Mouse (Mus musculus) heart, embryonic 13.5 days (tissue): ENCODE measurements around the gene Cdc14b. TPM values are rescaled to one million over a fixed set of nuclear protein-coding genes. Genes with fewer than 3 reads are reported as not detected.

ENCODE experiments used
- ATAC-seq: fragments of 200-750 bp; cut with Nextera tagmentation; 2 replicates; pipeline ENCODE4 v1.8.0; 2017; ENCODE audit warnings: moderate TSS enrichment; ENCODE audit not compliant: insufficient number of reproducible peaks, low FRiP score, low TSS enrichment; ENCODE audit errors: extremely low read depth
- H3K27ac ChIP-seq: fragments of 300-500 bp; sonication (generic); replicated peaks from 2 replicates; pipeline ENCODE4 v1.5.1; 2015; ENCODE audit warnings: moderate library complexity, mild to moderate bottlenecking, inconsistent platforms
- H3K27me3 ChIP-seq: fragments of 300-500 bp; sonication (generic); replicated peaks from 2 replicates; pipeline ENCODE4 v1.6.1; 2015; ENCODE audit warnings: mild to moderate bottlenecking, inconsistent platforms
- H3K36me3 ChIP-seq: fragments of 300-500 bp; sonication (generic); 2 replicates; pipeline ENCODE4 v1.6.1; 2015; ENCODE audit warnings: mild to moderate bottlenecking, inconsistent platforms
- H3K4me1 ChIP-seq: fragments of 300-500 bp; sonication (generic); 2 replicates; pipeline ENCODE4 v1.6.1; 2015; ENCODE audit warnings: inconsistent platforms
- H3K4me2 ChIP-seq: fragments of 300-500 bp; sonication (generic); 2 replicates; pipeline ENCODE4 v1.6.1; 2015; ENCODE audit warnings: inconsistent platforms, mild to moderate bottlenecking, moderate library complexity
- H3K4me3 ChIP-seq: fragments of 300-500 bp; sonication (generic); 2 replicates; pipeline ENCODE4 v1.5.1; 2015; ENCODE audit warnings: moderate library complexity, mild to moderate bottlenecking, inconsistent platforms
- H3K9ac ChIP-seq: fragments of 300-500 bp; sonication (generic); 2 replicates; pipeline ENCODE4 v1.6.1; 2015; ENCODE audit warnings: inconsistent platforms, mild to moderate bottlenecking, moderate library complexity
- H3K9me3 ChIP-seq: fragments of 300-500 bp; sonication (generic); 2 replicates; pipeline ENCODE4 v1.6.1; 2016; ENCODE audit warnings: inconsistent platforms
- WGBS: fragments of 180-500 bp; shearing (Covaris S2); methylation state at CpG from one replicate; pipeline ENCODE4 v1.1.7; 2015; ENCODE audit warnings: mixed read lengths; 5-methylcytosine and 5-hydroxymethylcytosine counted together
- polyA plus RNA-seq: library from polyadenylated mRNA; unstranded; fragments of >200 nt; fragmentation: Nextera tagmentation; extraction: Ambion mirVana; gene quantifications from 2 replicates; pipeline ENCODE4 v1.2.1, GENCODE M21; 2015

Gene Cdc14b
- 16.3 and 17.4 TPM in 2 replicates for polyA plus RNA-seq

DNA sequence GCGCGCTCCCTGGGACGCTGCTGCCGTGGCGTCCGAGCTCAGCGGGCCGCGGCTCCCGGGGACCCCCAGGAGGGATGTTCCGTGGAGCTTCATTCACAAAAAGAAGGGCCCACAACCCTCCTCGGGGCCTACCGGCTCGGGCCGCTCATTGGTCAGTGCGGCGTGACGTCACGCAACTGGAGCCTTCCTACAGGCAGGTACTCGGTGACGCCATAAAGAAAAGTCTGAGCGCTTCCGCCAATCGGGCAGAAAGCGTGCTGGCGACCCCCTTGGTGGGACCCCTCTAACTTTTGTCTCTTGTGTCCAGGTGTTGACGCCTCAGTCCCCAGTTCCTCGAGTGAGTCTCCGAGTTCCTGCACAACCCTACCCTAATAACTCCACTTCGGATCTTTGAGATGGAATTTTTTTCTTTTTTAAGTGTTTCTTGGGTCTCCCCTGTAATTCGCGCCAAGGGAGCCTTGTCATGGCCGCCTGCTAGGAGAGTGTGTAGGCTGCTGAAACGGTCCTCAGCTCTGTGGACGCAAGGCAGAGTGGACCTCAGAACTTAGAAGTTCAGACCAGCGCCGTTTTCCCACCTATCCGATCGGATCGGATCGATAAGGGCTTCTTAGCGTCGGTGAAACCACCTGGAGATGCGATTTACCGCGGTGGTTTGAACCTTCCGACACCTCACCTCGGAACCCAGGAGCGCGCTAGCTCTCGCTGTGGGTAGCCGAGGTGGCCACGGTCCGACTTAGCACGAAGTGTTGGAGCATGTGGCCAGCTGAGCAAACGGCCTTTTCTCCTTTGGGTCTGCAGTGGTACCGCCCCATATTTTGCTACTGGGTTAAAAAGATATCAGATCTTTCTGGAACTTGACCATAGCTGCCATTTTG, at the start of gene Cdc14b:
TSS of gene Cdc14b (minus strand) at position 412 of the 875 bp plus-strand sequence.
- H3K4me1 ChIP-seq: peaks cover 19% of the 10 kb centered on the region
- H3K36me3 ChIP-seq: no peaks in the 10 kb centered on the region
- H3K27me3 ChIP-seq: peaks cover 5% of the 10 kb centered on the region; the same call in 1 of the 2 replicates
- ATAC-seq: peak; percentile 79
- no peak within 1 kb of the TSS; the same call in 1 of the 2 replicates for H3K27ac ChIP-seq
- WGBS: 1% methylated on average over 57 of the region's 57 CpGs
- peak within 1 kb of the TSS; percentile 84 for H3K4me3 ChIP-seq
- H3K9ac ChIP-seq: peak within 1 kb of the TSS; percentile 86
- peak within 1 kb of the TSS; percentile 100 for H3K4me2 ChIP-seq
- no peaks in the 10 kb centered on the region for H3K9me3 ChIP-seq

DNA sequence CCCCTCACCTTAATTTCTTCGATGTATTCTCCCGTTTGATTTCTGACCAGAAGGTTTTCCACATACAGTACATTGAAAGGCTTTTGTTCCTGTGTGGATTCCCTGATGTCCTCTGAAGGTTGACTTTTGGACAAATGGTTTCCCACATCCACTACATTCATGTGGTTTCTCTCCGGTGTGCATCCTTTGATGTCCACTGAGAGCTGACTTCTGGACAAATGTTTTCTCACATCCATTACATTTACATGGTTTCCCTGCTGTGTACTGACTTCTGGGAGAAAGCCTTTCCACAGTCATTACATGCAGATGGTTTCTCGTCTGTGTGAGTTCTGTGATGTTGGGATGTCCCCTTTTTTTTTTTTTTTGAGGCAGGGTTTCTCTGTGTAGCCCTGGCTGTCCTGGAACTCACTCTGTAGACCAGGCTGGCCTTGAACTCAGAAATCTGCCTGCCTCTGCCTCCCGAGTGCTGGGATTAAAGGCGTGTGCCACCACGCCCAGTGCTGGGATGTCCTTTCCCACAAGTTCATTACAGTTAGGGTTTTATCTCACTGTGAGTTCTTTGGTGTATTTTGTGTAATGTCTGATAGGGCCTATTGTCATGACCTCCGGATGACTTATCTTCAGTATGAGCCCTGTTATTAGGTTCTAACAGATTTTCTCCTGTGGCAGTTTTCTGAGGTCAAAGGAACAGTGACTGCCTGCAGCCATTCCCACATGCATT, 47.6 kb upstream of the Cdc14b start:
- H3K27ac ChIP-seq: no peak overlapping the region
- no peaks in the 10 kb centered on the region for H3K9me3 ChIP-seq
- H3K36me3 ChIP-seq: no peaks in the 10 kb centered on the region
- WGBS: 80% methylated on average over 8 of the region's 8 CpGs
- no peak overlapping the region for H3K4me3 ChIP-seq
- H3K27me3 ChIP-seq: no peaks in the 10 kb centered on the region
- no peak overlapping the region for H3K4me2 ChIP-seq
- H3K4me1 ChIP-seq: no peaks in the 10 kb centered on the region
- no peak for ATAC-seq
- H3K9ac ChIP-seq: no peak overlapping the region

DNA sequence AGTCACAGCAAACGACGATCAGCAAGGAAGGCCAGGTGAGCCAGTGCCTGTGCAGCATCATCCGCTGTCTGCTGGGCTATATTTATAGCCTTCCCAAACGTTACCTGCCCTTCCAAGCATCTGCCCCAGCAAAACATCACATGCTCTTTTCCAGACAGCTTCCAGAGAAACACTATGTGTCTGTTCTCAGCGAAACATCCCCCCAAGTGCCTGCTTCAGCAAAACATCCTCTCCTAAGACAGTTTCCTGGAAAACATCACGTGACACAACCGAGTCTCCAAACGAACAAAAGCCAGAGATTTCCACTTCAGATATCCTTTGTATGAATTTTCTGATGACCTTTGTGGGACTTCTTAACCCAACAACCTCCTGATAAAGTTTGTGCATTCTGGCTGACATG, 45.2 kb upstream of the Cdc14b start:
- Histone ChIP-seq H3K9ac (no peak overlapping the region), H3K27me3 (no peaks in the 10 kb centered on the region), H3K9me3 (no peaks in the 10 kb centered on the region), H3K36me3 (no peaks in the 10 kb centered on the region), H3K4me2 (no peak overlapping the region), H3K27ac (no peak overlapping the region), H3K4me1 (no peaks in the 10 kb centered on the region), H3K4me3 (no peak overlapping the region)
- 53% methylated on average over 8 of the region's 8 CpGs for WGBS
- no peak for ATAC-seq

DNA sequence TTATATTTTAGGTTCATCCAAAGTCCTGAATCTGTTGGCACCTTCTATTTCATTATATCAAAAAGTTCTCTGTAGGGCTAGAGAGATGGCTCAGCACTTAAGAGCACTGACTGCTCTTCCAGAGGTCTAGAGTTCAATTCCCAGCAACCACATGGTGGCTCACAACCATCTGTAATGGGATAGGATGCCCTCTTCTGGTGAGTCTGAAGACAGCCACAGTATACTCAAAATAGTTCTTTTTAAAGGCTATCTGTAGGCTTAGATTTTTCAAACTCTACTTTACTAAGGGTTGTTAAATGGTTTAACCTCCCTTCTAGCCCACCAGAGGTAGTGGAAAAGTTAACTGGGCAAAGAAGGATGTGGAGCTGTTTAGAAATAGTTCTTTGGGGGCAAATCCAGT, 44.7 kb upstream of the Cdc14b start:
- no peaks in the 10 kb centered on the region for H3K27me3 ChIP-seq
- H3K4me3 ChIP-seq: no peak overlapping the region
- H3K9me3 ChIP-seq: no peaks in the 10 kb centered on the region
- H3K27ac ChIP-seq: no peak overlapping the region
- no peak overlapping the region for H3K9ac ChIP-seq
- H3K36me3 ChIP-seq: no peaks in the 10 kb centered on the region
- H3K4me1 ChIP-seq: no peaks in the 10 kb centered on the region
- no peak for ATAC-seq
- H3K4me2 ChIP-seq: no peak overlapping the region

DNA sequence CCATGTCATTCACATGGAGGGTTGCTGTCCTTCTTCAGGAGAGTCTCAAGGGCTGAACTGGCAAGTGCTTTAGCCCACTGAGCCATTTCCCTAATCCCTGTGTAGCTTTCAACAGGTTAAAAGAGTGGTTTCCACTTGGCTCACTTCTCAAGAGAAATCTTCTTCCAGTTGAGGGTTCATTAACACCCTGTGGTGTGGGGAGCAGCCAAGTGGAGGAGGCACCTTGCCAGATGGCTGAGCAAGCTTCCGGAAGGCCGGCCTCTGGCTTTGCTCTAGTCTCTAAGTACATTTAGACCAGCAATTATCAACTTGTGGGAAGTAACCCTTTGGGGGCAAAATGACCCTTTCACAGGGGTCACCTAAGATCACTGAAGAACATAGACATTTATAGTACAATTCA, 43.3 kb upstream of the Cdc14b start:
- H3K9me3 ChIP-seq: no peaks in the 10 kb centered on the region
- no peak overlapping the region for H3K4me3 ChIP-seq
- H3K27me3 ChIP-seq: no peaks in the 10 kb centered on the region
- H3K4me1 ChIP-seq: no peaks in the 10 kb centered on the region
- H3K27ac ChIP-seq: no peak overlapping the region
- H3K4me2 ChIP-seq: no peak overlapping the region
- no peak for ATAC-seq
- H3K36me3 ChIP-seq: no peaks in the 10 kb centered on the region
- 57% methylated on average over 2 of the region's 2 CpGs for WGBS
- no peak overlapping the region for H3K9ac ChIP-seq

DNA sequence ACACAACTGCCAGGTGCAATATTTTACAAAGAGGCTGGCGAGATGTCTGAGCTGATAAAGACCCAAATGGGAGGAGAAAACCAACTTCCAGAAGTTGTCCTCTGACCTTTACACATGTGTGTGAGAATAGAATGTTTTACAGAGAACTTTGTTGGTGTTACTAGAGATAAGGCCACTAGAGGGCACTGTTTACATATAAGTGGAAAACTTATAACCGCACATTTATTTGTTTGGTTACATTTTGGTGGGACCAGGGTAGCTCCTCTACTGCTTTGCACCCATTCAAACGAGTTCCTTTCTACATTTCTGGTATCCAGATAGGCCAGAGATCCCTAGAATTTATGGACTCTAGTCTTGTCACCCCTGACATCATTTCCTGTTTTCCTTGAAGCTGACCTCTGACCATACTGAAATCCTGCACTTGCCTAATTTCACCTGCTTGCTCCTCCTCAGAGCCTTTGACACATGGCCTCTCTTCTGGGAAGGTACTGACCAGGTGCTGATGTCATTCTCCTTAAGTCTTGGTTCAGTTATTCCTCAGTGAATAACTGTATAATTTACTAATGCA, 40.5 kb upstream of the Cdc14b start:
- peaks cover 15% of the 10 kb centered on the region for H3K4me1 ChIP-seq
- no peak overlapping the region for H3K27ac ChIP-seq
- no peaks in the 10 kb centered on the region for H3K27me3 ChIP-seq
- H3K9ac ChIP-seq: no peak overlapping the region
- ATAC-seq: no peak
- H3K9me3 ChIP-seq: no peaks in the 10 kb centered on the region
- WGBS: under 1% methylated on average over 3 of the region's 3 CpGs
- H3K4me3 ChIP-seq: no peak overlapping the region
- H3K4me2 ChIP-seq: no peak overlapping the region
- no peaks in the 10 kb centered on the region for H3K36me3 ChIP-seq

DNA sequence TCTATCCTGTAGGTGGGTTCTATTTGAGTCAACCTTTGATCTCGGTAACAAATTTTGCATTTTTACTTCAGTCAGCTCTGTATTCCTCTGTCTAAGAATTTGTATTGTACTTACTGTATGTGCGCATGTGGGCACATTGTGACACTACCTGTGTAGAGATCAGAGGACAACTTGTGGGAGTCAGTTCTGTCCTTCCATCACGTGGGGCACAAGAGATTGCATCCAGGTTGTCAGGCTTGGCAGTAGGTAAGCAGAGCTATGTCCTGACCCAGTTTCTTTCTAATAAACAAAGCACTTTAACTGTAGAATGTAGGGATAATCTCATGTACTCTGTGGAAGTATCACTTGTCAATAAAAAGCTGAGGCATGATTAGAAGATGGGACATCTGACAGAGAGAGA, 39.0 kb upstream of the Cdc14b start:
- WGBS: 68% methylated on average over 3 of the region's 3 CpGs
- no peak for ATAC-seq

DNA sequence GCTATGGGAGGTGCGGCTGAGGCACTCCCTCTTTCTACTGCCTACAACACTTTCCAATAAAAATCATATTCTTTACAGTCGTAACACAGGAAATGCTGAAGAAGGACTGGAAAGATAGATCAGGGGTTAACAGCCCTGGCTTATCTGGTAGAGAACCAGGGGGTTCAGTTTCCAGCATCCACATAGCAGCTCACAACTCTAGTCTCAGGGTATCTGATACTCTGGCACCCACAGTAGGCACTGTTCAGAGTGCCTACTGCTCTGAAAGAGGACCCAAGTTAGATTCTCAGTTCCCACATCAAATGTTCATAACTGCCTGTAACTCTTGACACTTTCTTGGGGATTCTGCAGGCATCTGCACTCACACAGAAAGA, 37.8 kb upstream of the Cdc14b start:
- no peak for ATAC-seq
- Histone ChIP-seq H3K36me3 (peaks cover 7% of the 10 kb centered on the region), H3K27ac (peak overlapping the region; percentile 78), H3K4me1 (peaks cover 35% of the 10 kb centered on the region), H3K4me2 (peak overlapping the region; percentile 73), H3K9me3 (no peaks in the 10 kb centered on the region), H3K4me3 (peak overlapping the region; percentile 74), H3K9ac (peak overlapping the region; percentile 74), H3K27me3 (no peaks in the 10 kb centered on the region)
- WGBS: 2% methylated on average over 2 of the region's 2 CpGs

More for the DNA sequence above, 39.0 kb upstream of the Cdc14b start:
- H3K9me3 ChIP-seq: no peaks in the 10 kb centered on the region
- no peak overlapping the region for H3K9ac ChIP-seq
- peaks cover 30% of the 10 kb centered on the region for H3K4me1 ChIP-seq
- H3K4me2 ChIP-seq: no peak overlapping the region
- no peaks in the 10 kb centered on the region for H3K27me3 ChIP-seq
- no peak overlapping the region for H3K4me3 ChIP-seq
- H3K36me3 ChIP-seq: no peaks in the 10 kb centered on the region
- no peak overlapping the region for H3K27ac ChIP-seq

DNA sequence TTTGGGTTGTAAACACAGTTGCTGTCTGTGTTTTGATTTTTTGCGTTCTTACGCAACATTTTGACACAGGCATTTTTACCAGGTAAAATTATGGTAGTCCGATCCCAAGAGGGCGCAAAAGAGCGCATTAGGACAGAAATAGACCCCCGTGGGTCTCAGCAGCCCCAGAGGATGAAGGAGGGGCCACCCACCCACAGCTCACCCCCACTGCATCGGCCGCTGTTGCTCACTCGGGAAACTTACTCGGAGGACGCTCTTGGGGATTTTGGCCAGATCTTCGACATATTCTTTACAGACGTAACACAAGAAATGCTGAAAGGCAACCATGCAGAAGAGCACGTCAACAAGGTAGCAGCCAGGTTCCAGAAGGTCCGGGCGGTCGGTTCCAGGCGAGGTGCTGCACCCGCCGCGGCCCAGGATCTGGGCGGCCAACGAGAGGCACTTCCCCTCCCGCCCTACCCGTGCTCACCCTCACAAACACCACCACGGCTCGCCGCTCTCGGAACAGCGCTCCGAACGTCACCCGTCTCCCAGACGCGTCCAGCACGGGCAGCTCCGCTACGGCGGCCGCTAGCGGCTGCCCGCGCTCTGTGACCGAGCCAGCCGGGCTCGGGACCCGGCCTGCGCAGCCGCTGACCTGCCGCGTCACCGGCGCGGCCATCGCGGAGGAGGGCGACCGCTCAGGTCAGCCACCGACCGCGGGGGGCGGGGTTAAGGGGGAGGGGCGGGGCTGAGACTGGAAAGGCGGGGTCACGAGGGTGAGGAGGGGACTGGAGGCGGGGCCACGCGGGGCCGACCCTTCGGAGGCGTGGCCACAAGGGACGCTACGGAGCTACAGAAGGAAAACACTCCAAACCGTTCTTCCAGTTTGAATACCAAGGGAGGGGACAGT, 37.2 kb upstream of the Cdc14b start, which contains the start of gene Aaed1:
TSS of gene Aaed1 (minus strand) at position 687 of the 892 bp plus-strand sequence.
- no peaks in the 10 kb centered on the region for H3K27me3 ChIP-seq
- H3K9me3 ChIP-seq: no peaks in the 10 kb centered on the region

DNA sequence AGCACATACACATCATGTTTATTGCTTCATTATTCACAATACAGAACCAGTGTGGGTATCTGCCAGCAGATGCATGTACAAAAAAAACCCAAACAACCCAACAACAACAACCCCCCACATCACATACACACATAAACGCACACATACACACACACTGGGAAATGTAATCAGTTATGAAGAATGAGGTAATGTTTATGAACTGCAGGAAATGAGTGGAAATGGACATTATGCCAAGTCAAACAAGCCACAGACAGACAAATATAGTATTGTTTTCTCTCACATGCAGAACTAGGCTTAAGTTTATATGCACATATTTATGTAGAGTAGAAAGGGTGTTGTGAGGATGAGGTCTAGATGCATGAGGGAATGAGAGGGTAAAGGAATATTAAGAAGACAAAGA, 36.2 kb upstream of the Cdc14b start:
- H3K9me3 ChIP-seq: no peaks in the 10 kb centered on the region
- ATAC-seq: no peak
- H3K27me3 ChIP-seq: no peaks in the 10 kb centered on the region
- H3K36me3 ChIP-seq: peaks cover 23% of the 10 kb centered on the region
- 56% methylated on average over 1 of the region's 1 CpGs for WGBS
- peak overlapping the region; percentile 94 for H3K9ac ChIP-seq
- peak overlapping the region; percentile 96 for H3K27ac ChIP-seq
- peaks cover 35% of the 10 kb centered on the region for H3K4me1 ChIP-seq
- peak overlapping the region; percentile 74 for H3K4me3 ChIP-seq
- H3K4me2 ChIP-seq: peak overlapping the region; percentile 73

More for the DNA sequence above, 37.2 kb upstream of the Cdc14b start, which contains the start of gene Aaed1:
- H3K36me3 ChIP-seq: peaks cover 13% of the 10 kb centered on the region
- peak within 1 kb of the TSS; percentile 94 for H3K9ac ChIP-seq
- peak; percentile 94 for ATAC-seq
- H3K4me2 ChIP-seq: peak within 1 kb of the TSS; percentile 73
- H3K27ac ChIP-seq: peak within 1 kb of the TSS; percentile 96
- H3K4me1 ChIP-seq: peaks cover 35% of the 10 kb centered on the region
- peak within 1 kb of the TSS; percentile 74 for H3K4me3 ChIP-seq
- under 1% methylated on average over 69 of the region's 74 CpGs for WGBS
